Mouse (Mus musculus) liver, postnatal 0 days (tissue): Measurements from ENCODE around the gene 2610001J05Rik.

Source experiments
- CTCF ChIP-seq: sonication (generic); IDR thresholded peaks from 2 replicates; pipeline ENCODE4 v1.5.1; 2016; ENCODE audit warnings: antibody characterized with exemption, low read depth
- EP300 ChIP-seq: IDR thresholded peaks from 2 replicates; pipeline ENCODE4 v1.6.1; 2016; ENCODE audit warnings: antibody characterized with exemption, low read depth, mild to moderate bottlenecking

GRCm38 (mm10) chr6:13873959-13874358, 2.6 kb upstream of the 2610001J05Rik start:
- TF ChIP-seq CTCF (no peak), EP300 (no peak)
